Mouse (Mus musculus): ENCODE results near the gene Ttll5.

- TF ChIP-seq CTCF (IDR thresholded peaks at IDR 0.05; ENCODE audit: low read depth) (no peak), EP300 (IDR thresholded peaks at IDR 0.05; ENCODE audit: low read depth) (no peak)
These were observed 136.2 kb downstream of the Ttll5 start for GRCm38 (mm10) chr12:85960699-85961098.

Data from heart, postnatal 0 days (tissue).